Mouse (Mus musculus) hindbrain, embryonic 15.5 days (tissue): ENCODE measurements around the gene Wdr18. TPM values are rescaled to one million over a fixed set of nuclear protein-coding genes. Genes with fewer than 3 reads are reported as not detected.

Source experiments
- ATAC-seq: fragments of 200-750 bp; cut with Nextera tagmentation; 2 replicates; pipeline ENCODE4 v1.8.0; 2017; ENCODE audit warnings: low read depth, moderate number of reproducible peaks, moderate TSS enrichment; ENCODE audit not compliant: low FRiP score
- H3K27ac ChIP-seq: fragments of 300-500 bp; sonication (generic); replicated peaks from 2 replicates; pipeline ENCODE4 v1.5.1; 2015; ENCODE audit warnings: mild to moderate bottlenecking, inconsistent platforms
- H3K27me3 ChIP-seq: fragments of 300-500 bp; sonication (generic); 2 replicates; pipeline ENCODE4 v1.6.1; 2015; ENCODE audit warnings: control low read depth, inconsistent platforms
- H3K36me3 ChIP-seq: fragments of 300-500 bp; sonication (generic); 2 replicates; pipeline ENCODE4 v1.6.1; 2015; ENCODE audit warnings: control low read depth, inconsistent platforms
- H3K4me1 ChIP-seq: fragments of 300-500 bp; sonication (generic); replicated peaks from 2 replicates; pipeline ENCODE4 v1.6.1; 2015; ENCODE audit warnings: control low read depth, inconsistent platforms
- H3K4me2 ChIP-seq: fragments of 300-500 bp; sonication (generic); 2 replicates; pipeline ENCODE4 v1.6.1; 2015; ENCODE audit warnings: moderate library complexity, mild to moderate bottlenecking, inconsistent platforms
- H3K4me3 ChIP-seq: fragments of 300-500 bp; sonication (generic); 2 replicates; pipeline ENCODE4 v1.5.1; 2015; ENCODE audit warnings: mild to moderate bottlenecking, inconsistent platforms
- H3K9ac ChIP-seq: fragments of 300-500 bp; sonication (generic); 2 replicates; pipeline ENCODE4 v1.6.1; 2015; ENCODE audit warnings: inconsistent platforms
- H3K9me3 ChIP-seq: fragments of 300-500 bp; sonication (generic); 2 replicates; pipeline ENCODE4 v1.6.1; 2016; ENCODE audit warnings: control low read depth, inconsistent platforms
- WGBS: fragments of 180-500 bp; shearing (Covaris S2); methylation state at CpG from one replicate; pipeline ENCODE4 v1.1.7; 2015; 5-methylcytosine and 5-hydroxymethylcytosine counted together
- polyA plus RNA-seq: library from polyadenylated mRNA; unstranded; fragments of >200 nt; fragmentation: Nextera tagmentation; extraction: Ambion mirVana; gene quantifications from 2 replicates; pipeline ENCODE4 v1.2.1, GENCODE M21; 2015

Wdr18 gene
- 93.6 and 94.7 TPM in 2 replicates for polyA plus RNA-seq

DNA sequence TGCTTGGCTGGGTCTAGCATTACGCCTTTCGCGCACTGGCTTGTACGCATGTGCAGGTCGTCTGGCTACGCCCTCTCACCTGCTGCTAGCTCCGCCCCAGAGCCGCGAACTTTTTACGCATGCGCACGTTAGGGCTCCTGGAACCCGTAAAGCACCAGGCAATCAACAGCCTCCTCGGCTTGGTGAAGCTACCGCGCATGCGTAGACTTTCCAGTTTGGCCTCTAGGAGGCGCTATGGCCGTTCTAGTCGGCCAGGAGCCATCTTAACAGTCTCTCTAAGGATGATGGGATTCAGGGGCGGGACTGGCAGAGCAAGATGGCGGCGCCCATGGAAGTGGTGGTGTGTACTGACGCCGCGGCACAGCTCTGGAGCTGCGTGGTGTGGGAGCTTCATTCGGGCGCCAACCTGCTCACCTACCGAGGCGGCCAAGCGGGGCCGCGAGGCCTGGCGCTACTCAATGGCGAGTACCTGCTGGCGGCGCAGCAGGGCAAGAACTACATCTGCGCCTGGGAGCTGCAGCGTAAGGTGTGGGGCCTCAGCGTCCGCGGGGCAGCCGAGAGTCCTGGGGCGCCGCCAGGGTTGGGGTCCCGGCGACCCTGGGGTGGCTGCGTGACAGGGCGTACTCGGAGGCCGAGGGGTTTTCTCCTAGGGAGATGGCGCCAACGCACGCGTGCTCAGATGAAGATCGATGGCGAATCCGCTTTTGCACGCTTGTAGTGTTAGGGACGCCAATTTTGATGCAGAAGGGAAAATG lies at the start of gene Wdr18:
Wdr18 (plus strand) TSS at position 306 of the 755 bp plus-strand sequence.
- WGBS: under 1% methylated on average over 61 of the region's 61 CpGs
- Histone ChIP-seq H3K4me1 (peaks cover 12% of the 10 kb centered on the region), H3K27ac (peak within 1 kb of the TSS; percentile 75), H3K4me2 (peak within 1 kb of the TSS; percentile 84), H3K36me3 (peaks cover 16% of the 10 kb centered on the region), H3K4me3 (peak within 1 kb of the TSS; percentile 91), H3K9ac (peak within 1 kb of the TSS; percentile 83), H3K9me3 (no peaks in the 10 kb centered on the region), H3K27me3 (0 out of 2 replicates have a peak, but pooled peaks cover 2% of the 10 kb centered on the region)
- ATAC-seq: peak; percentile 96

GRCm38 (mm10) chr10:79910556-79910955 lies 49.4 kb upstream of the Wdr18 start, which contains the start of gene Gm26602:
Gene Gm26602, plus strand, starts transcription at chr10:79910856.
- 96% methylated on average over 4 of the region's 4 CpGs for WGBS
- Histone ChIP-seq H3K27ac (peak within 1 kb of the TSS; percentile 100), H3K4me3 (no peak within 1 kb of the TSS), H3K4me1 (peaks cover 31% of the 10 kb centered on the region), H3K9ac (no peak within 1 kb of the TSS), H3K36me3 (peaks cover 15% of the 10 kb centered on the region; the same call in 1 of the 2 replicates), H3K4me2 (no peak within 1 kb of the TSS), H3K9me3 (no peaks in the 10 kb centered on the region), H3K27me3 (no peaks in the 10 kb centered on the region)
- no peak for ATAC-seq

DNA sequence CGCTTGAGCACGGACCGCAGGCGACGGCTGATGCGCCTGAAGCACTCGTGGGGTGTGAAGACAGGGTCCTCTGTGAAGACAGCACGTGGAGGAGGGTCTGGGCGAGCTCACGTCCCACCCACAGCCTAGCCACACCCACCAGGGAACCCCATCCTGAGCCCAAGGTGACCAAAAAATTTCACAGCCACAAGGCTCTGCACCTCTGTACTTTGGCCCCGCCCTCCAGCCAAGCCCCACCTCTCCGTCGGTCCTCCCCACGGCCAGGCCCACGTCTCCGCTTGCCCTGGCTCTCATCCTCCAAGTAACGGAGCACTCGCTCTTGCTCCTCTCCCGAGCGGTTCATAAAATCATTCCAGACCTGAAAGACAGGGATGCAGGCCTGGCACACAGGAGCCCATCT lies 47.5 kb upstream of the Wdr18 start:
- WGBS: 68% methylated on average over 20 of the region's 20 CpGs
- H3K27me3 ChIP-seq: no peaks in the 10 kb centered on the region; the same call in 1 of the 2 replicates
- no peak overlapping the region for H3K27ac ChIP-seq
- H3K4me2 ChIP-seq: no peak overlapping the region
- peaks cover 44% of the 10 kb centered on the region for H3K4me1 ChIP-seq
- ATAC-seq: no peak
- no peaks in the 10 kb centered on the region for H3K9me3 ChIP-seq
- H3K4me3 ChIP-seq: no peak overlapping the region
- H3K36me3 ChIP-seq: 0 out of 2 replicates have a peak, but pooled peaks cover 7% of the 10 kb centered on the region
- no peak overlapping the region for H3K9ac ChIP-seq

DNA sequence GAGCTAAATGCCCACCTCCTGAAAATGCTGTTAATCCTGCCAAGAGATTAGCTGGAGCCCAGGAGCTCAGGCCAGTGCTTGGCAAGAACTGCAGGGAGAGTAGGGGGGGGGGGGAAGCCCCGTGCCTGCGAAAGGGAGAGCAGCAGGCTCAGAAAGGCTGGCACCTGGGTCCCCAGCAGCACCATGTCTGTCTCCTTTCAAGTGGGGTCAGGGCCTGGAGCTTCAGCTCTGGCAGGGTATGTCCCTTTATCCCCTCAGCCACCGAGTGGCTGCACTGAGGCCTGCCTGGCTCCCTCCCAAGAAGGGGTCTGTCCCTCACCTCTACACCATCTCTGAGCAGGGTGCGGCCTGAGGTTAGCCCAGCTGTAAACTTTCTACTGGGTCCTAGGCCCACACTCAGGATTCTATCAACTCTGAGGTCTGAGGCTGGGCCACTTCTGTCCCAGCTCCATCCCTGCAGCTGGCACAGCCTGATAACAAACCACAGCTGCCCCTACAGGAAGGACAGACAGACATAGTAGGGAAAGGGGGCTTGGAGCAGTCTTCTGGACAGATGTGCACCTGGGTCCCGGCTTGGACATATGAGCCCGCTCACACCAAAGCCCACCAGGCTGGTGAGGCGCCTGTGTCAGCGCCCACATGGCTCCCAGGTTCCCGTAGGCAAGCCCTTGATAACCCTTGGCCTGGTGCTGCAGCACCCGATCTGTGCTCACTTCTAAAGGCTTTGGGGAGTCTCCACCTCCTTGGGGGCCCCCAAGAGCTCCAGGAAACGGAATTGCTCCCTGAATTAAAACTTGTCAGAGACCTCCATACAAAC lies 45.6 kb upstream of the Wdr18 start:
- H3K27ac ChIP-seq: 0 out of 2 replicates have a peak overlapping the region, but pooled peaks have one; percentile 10
- H3K27me3 ChIP-seq: peaks cover 19% of the 10 kb centered on the region
- no peak overlapping the region for H3K4me3 ChIP-seq
- no peak overlapping the region for H3K9ac ChIP-seq
- H3K36me3 ChIP-seq: 0 out of 2 replicates have a peak, but pooled peaks cover 7% of the 10 kb centered on the region
- H3K4me1 ChIP-seq: peaks cover 49% of the 10 kb centered on the region
- 70% methylated on average over 11 of the region's 11 CpGs for WGBS
- H3K4me2 ChIP-seq: no peak overlapping the region
- ATAC-seq: no peak
- H3K9me3 ChIP-seq: no peaks in the 10 kb centered on the region

GRCm38 (mm10) chr10:79914948-79915596 lies 44.9 kb upstream of the Wdr18 start:
- Histone ChIP-seq H3K9me3 (no peaks in the 10 kb centered on the region), H3K4me2 (peak overlapping the region; percentile 79; the same call in 1 of the 2 replicates), H3K27ac (no peak overlapping the region), H3K9ac (no peak overlapping the region), H3K4me1 (peaks cover 45% of the 10 kb centered on the region), H3K4me3 (no peak overlapping the region), H3K36me3 (0 out of 2 replicates have a peak, but pooled peaks cover 7% of the 10 kb centered on the region), H3K27me3 (peaks cover 26% of the 10 kb centered on the region)
- WGBS: 78% methylated on average over 7 of the region's 7 CpGs
- ATAC-seq: no peak

DNA sequence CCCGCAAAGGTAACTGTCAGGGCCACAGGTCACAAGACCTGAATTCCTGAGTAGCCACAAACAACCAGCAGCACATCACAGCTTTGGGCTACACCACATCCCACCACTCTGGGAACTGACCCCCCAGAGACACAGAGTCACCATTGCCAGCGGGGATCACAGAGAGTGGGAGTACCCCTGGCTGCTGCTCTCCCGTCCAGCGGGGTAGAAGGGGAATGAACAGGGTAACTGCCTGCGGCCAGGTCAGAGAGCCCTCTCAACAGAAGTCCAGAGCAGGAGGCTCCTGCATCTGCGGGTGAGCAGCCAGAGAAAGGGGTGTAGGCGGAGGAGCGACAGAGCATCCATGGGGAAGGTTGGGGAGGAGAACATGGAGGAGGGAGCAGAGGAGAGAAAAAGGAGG lies 43.9 kb upstream of the Wdr18 start:
- peak overlapping the region; percentile 79 for H3K4me2 ChIP-seq
- H3K36me3 ChIP-seq: 0 out of 2 replicates have a peak, but pooled peaks cover 2% of the 10 kb centered on the region
- peak overlapping the region; percentile 75; the same call in 1 of the 2 replicates for H3K27ac ChIP-seq
- H3K9ac ChIP-seq: peak overlapping the region; percentile 84
- H3K4me3 ChIP-seq: peak overlapping the region; percentile 55
- H3K9me3 ChIP-seq: no peaks in the 10 kb centered on the region
- ATAC-seq: no peak
- H3K4me1 ChIP-seq: peaks cover 52% of the 10 kb centered on the region
- peaks cover 37% of the 10 kb centered on the region for H3K27me3 ChIP-seq
- WGBS: 6% methylated on average over 8 of the region's 8 CpGs

GRCm38 (mm10) chr10:79916808-79917531 lies 43.0 kb upstream of the Wdr18 start, which contains the start of gene Kiss1r:
Gene Kiss1r, plus strand, starts transcription at chr10:79916971.
- Histone ChIP-seq H3K9ac (peak within 1 kb of the TSS; percentile 84), H3K4me3 (peak within 1 kb of the TSS; percentile 55), H3K4me1 (peaks cover 60% of the 10 kb centered on the region), H3K27me3 (peaks cover 44% of the 10 kb centered on the region), H3K36me3 (no peaks in the 10 kb centered on the region), H3K9me3 (no peaks in the 10 kb centered on the region), H3K27ac (peak within 1 kb of the TSS; percentile 75), H3K4me2 (peak within 1 kb of the TSS; percentile 79)
- 2% methylated on average over 42 of the region's 42 CpGs for whole genome bisulfite sequencing
- ATAC-seq: peak; percentile 81

DNA sequence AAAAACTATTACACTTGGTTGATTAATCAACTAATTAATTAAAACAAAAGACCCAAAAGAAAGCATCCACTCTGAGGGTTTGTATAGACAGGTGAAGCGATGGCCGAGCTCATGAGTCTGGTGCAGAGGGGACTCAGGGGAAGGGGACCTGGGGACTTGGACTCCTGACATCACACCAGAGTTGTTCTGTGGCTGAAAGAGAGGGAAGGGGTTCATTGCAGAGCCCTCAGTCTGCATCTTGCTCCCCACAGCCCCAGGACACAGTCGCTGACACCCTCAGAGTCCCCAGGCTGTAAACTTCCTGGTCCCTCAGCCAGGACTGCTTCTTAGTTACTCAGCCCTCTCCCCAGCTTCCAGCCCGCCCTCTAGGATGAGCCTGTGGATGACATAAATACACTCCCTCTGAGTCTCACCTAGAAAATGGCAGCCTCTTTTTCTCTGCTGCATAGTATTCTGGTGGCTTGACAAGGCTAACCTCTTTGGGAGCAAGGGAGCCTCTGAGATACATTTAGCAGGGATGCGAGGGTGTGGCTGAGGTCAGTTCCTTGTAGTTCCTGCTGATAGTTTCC lies 42.3 kb upstream of the Wdr18 start:
- H3K9me3 ChIP-seq: no peaks in the 10 kb centered on the region
- peak overlapping the region; percentile 55 for H3K4me3 ChIP-seq
- WGBS: 70% methylated on average over 5 of the region's 5 CpGs
- H3K4me2 ChIP-seq: peak overlapping the region; percentile 79
- no peaks in the 10 kb centered on the region for H3K36me3 ChIP-seq
- H3K9ac ChIP-seq: peak overlapping the region; percentile 84; the same call in 1 of the 2 replicates
- H3K27me3 ChIP-seq: peaks cover 51% of the 10 kb centered on the region
- no peak for ATAC-seq
- H3K4me1 ChIP-seq: peaks cover 60% of the 10 kb centered on the region
- H3K27ac ChIP-seq: no peak overlapping the region

DNA sequence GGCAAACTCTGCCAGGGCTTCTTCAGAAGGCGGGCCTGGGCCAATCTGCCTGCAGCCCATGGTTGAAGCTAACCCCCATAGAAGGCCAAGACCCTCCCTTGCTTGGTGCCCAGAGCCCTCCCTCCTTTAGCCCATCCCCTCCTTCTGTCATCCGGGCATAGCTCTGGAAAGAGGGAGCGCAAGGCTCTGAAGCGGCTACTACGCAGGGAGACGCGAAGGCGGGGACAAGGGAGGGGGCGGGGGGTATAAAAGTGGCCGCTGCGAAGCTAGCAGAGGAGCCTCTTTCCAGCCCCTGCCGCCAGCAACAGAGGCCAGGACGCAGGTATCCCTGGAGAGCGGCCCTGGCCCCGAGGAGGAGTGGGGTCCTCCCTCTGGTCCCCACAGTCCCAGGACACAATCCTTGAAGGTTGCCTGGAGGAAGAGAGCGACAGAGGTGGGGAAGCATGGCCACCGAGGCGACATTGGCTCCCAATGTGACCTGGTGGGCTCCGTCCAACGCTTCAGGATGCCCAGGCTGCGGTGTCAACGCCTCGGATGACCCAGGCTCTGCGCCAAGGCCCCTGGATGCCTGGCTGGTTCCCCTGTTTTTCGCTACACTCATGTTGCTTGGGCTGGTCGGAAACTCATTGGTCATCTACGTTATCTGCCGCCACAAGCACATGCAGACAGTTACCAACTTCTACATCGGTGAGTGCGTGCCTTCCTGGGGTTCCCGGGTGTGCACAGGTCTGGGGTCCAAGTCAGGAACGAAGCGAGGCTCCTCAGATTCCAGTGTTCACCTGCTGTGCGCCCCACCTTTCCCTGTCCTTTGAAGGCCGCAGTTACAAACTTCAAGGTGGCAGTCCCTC lies 41.5 kb upstream of the Wdr18 start:
- no peaks in the 10 kb centered on the region for H3K9me3 ChIP-seq
- 4% methylated on average over 32 of the region's 35 CpGs for WGBS
- H3K4me1 ChIP-seq: peaks cover 60% of the 10 kb centered on the region
- H3K27me3 ChIP-seq: peaks cover 59% of the 10 kb centered on the region
- no peaks in the 10 kb centered on the region for H3K36me3 ChIP-seq
- H3K27ac ChIP-seq: no peak overlapping the region
- H3K9ac ChIP-seq: no peak overlapping the region
- no peak for ATAC-seq
- peak overlapping the region; percentile 12; the same call in 1 of the 2 replicates for H3K4me3 ChIP-seq
- H3K4me2 ChIP-seq: peak overlapping the region; percentile 20; the same call in 1 of the 2 replicates

DNA sequence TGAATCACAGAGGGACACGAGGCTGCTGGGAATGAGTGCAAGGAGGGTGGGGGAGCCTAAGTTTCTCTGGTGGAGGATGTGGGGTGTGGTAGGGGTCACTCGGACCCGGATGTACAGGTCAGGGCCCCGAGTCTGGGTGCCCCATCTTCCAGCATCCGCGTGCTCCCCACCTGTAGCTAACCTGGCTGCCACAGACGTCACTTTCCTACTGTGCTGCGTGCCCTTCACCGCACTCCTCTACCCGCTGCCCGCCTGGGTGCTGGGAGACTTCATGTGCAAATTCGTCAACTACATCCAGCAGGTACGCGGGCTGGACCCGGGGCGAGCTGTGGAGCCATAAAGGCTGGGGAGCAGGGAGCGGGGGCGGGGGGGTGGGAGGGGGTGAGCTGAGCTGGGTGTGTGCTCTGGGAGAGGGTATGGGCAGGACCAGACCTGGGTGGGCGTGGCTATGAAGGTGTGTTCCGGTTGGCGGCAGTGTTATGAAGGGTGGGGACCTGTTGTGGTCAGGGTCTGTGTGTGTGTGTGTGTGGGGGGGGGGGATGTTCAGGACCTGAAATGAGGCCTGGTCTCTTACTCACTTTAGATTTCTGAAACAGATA lies 40.6 kb upstream of the Wdr18 start:
- Histone ChIP-seq H3K4me1 (peaks cover 54% of the 10 kb centered on the region), H3K9ac (no peak overlapping the region), H3K4me2 (no peak overlapping the region), H3K9me3 (no peaks in the 10 kb centered on the region), H3K27ac (no peak overlapping the region), H3K4me3 (0 out of 2 replicates have a peak overlapping the region, but pooled peaks have one; percentile 1), H3K27me3 (peaks cover 67% of the 10 kb centered on the region), H3K36me3 (no peaks in the 10 kb centered on the region)
- no peak for ATAC-seq
- WGBS: 4% methylated on average over 21 of the region's 21 CpGs
